ENCODE assay signal across 34 mouse cellular contexts in the genomic region with DNA sequence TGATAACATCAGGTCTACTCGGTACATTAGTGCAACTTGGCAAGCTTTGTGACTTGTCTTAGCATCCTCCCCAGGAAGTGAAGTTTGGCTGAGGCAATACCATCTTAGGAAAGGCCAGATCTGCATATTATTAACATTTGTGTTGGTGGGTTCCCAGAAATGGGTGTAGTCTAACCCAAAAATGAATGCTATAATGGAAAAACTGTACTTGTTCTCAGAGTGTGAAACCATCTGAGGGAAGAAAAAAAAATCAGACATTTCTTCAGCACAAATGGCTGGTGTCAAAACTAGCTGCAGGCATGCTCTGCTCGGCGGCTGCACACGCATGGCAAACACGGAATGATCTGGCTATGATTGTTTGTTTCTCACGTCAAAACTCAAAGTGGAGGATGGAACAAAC. TPM values are rescaled to one million over a fixed set of nuclear protein-coding genes. Genes with fewer than 3 reads are reported as not detected.
DNase-seq lines count a peak whose midpoint lies in the region; ATAC-seq and TF ChIP-seq lines count a peak whose summit lies in the region.
"Had no signal": no experiment of that assay in that cellular context is flagged by ENCODE, and none has a peak within 500 bp of the region (broad histone marks: within the 10 kb centered on the region; RNA-seq: fewer than 3 reads in every experiment).

No protein-coding gene starts in this region.

- no peaks in the 10 kb centered on the region for H3K36me3 ChIP-seq in forebrain, embryonic 13.5 days (ENCODE audit: poor library complexity, severe bottlenecking)
- H3K36me3 ChIP-seq in forebrain, embryonic 10.5 days (replicated peaks) = no peaks in the 10 kb centered on the region
- no peaks in the 10 kb centered on the region for H3K36me3 ChIP-seq in midbrain, embryonic 15.5 days (replicated peaks)
- H3K36me3 ChIP-seq: embryonic facial prominence, embryonic 13.5 days; heart, embryonic 10.5 days; heart, embryonic 15.5 days; kidney, embryonic 15.5 days; limb, embryonic 10.5 days; limb, embryonic 15.5 days; liver, embryonic 13.5 days; midbrain, embryonic 12.5 days had no signal

- no peaks in the 10 kb centered on the region for H3K27me3 ChIP-seq in forebrain, embryonic 13.5 days
- H3K27me3 ChIP-seq in forebrain, embryonic 10.5 days (ENCODE audit: poor library complexity, severe bottlenecking) = no peaks in the 10 kb centered on the region
- no peaks in the 10 kb centered on the region for H3K27me3 ChIP-seq in midbrain, embryonic 15.5 days (replicated peaks)
- H3K27me3 ChIP-seq: embryonic facial prominence, embryonic 13.5 days; heart, embryonic 15.5 days; kidney, embryonic 15.5 days; limb, embryonic 15.5 days; liver, embryonic 13.5 days; megakaryocyte, embryonic 14.5 days; midbrain, embryonic 12.5 days had no signal

- H3K4me3 ChIP-seq in forebrain, embryonic 13.5 days = no peak overlapping the region
- H3K4me3 ChIP-seq in forebrain, embryonic 10.5 days = no peak overlapping the region
- no peak overlapping the region for H3K4me3 ChIP-seq in layer of hippocampus, adult 2 months
- H3K4me3 ChIP-seq in midbrain, embryonic 15.5 days = no peak overlapping the region
- H3K4me3 ChIP-seq: embryonic facial prominence, embryonic 13.5 days; erythroblast, embryonic 14.5 days; heart, embryonic 10.5 days; heart, embryonic 15.5 days; kidney, embryonic 15.5 days; limb, embryonic 10.5 days; limb, embryonic 15.5 days; liver, embryonic 13.5 days; megakaryocyte, embryonic 14.5 days; midbrain, embryonic 12.5 days had no signal

- no peak overlapping the region for H3K9ac ChIP-seq in forebrain, embryonic 13.5 days
- no peak overlapping the region for H3K9ac ChIP-seq in midbrain, embryonic 15.5 days
- H3K9ac ChIP-seq: embryonic facial prominence, embryonic 13.5 days; heart, embryonic 15.5 days; kidney, embryonic 15.5 days; limb, embryonic 15.5 days; liver, embryonic 13.5 days; midbrain, embryonic 12.5 days had no signal

- 83% methylated on average over 6 of the region's 6 CpGs for WGBS in forebrain, embryonic 13.5 days
- WGBS in forebrain, embryonic 10.5 days = 94% methylated on average over 6 of the region's 6 CpGs
- WGBS in midbrain, embryonic 15.5 days = 89% methylated on average over 6 of the region's 6 CpGs

- no peaks in the 10 kb centered on the region for H3K4me1 ChIP-seq in forebrain, embryonic 13.5 days
- no peaks in the 10 kb centered on the region for H3K4me1 ChIP-seq in forebrain, embryonic 10.5 days
- H3K4me1 ChIP-seq in midbrain, embryonic 15.5 days = no peaks in the 10 kb centered on the region
- H3K4me1 ChIP-seq: embryonic facial prominence, embryonic 13.5 days; heart, embryonic 10.5 days; heart, embryonic 15.5 days; kidney, embryonic 15.5 days; limb, embryonic 10.5 days; limb, embryonic 15.5 days; megakaryocyte, embryonic 14.5 days; midbrain, embryonic 12.5 days had no signal

- H3K27ac ChIP-seq in forebrain, embryonic 13.5 days = no peak overlapping the region
- no peak overlapping the region for H3K27ac ChIP-seq in forebrain, embryonic 10.5 days
- H3K27ac ChIP-seq in layer of hippocampus, adult 2 months = peak overlapping the region; percentile 61; the same call in 1 of the 2 replicates
- no peak overlapping the region for H3K27ac ChIP-seq in midbrain, embryonic 15.5 days
- H3K27ac ChIP-seq: embryonic facial prominence, embryonic 13.5 days; heart, embryonic 10.5 days; heart, embryonic 15.5 days; hindbrain, postnatal 0 days; kidney, embryonic 15.5 days; limb, embryonic 10.5 days; limb, embryonic 15.5 days; liver, embryonic 13.5 days; midbrain, embryonic 12.5 days had no signal

- no peaks in the 10 kb centered on the region for H3K9me3 ChIP-seq in forebrain, embryonic 13.5 days (replicated peaks)
- H3K9me3 ChIP-seq in forebrain, embryonic 10.5 days = no peaks in the 10 kb centered on the region
- H3K9me3 ChIP-seq in midbrain, embryonic 15.5 days = no peaks in the 10 kb centered on the region
- H3K9me3 ChIP-seq: embryonic facial prominence, embryonic 13.5 days; heart, embryonic 10.5 days; heart, embryonic 15.5 days; kidney, embryonic 15.5 days; limb, embryonic 10.5 days; limb, embryonic 15.5 days; liver, embryonic 13.5 days; megakaryocyte, embryonic 14.5 days; midbrain, embryonic 12.5 days had no signal

- peak; percentile 83; the same call in 1 of the 2 replicates for ATAC-seq in forebrain, embryonic 13.5 days
- ATAC-seq in activated CD4-positive, CD25-positive, alpha-beta regulatory T cell, adult 4 months = peak; percentile 70
- no peak for ATAC-seq in midbrain, embryonic 15.5 days (replicated peaks)
- ATAC-seq: hindbrain, postnatal 0 days; intestine, postnatal 0 days; lung, postnatal 0 days had no signal

- no peak for TF ChIP-seq CTCF in layer of hippocampus, adult 2 months (conservative IDR thresholded peaks at IDR 0.05)

- no peak overlapping the region for H3K4me2 ChIP-seq in forebrain, embryonic 13.5 days
- no peak overlapping the region for H3K4me2 ChIP-seq in midbrain, embryonic 15.5 days
- H3K4me2 ChIP-seq: embryonic facial prominence, embryonic 13.5 days; heart, embryonic 15.5 days; kidney, embryonic 15.5 days; limb, embryonic 15.5 days; liver, embryonic 13.5 days; midbrain, embryonic 12.5 days had no signal

- no peak for DNase-seq in forebrain, embryonic 10.5 days (ENCODE audit: extremely low spot score, low spot score)
- DNase-seq in layer of hippocampus, adult 2 months (ENCODE audit: low spot score in 2 of 2) = peak; percentile 17 to 58
- DNase-seq in layer of hippocampus, adult 11-12 months (ENCODE audit: low spot score) = no peak
- peak; percentile 39 for DNase-seq in induced T-regulatory cell, adult 2 months (ENCODE audit: low read depth)
- no peak for DNase-seq in adrenal gland, adult (ENCODE audit: inconsistent age in 2 of 2, low spot score in 1 of 2)
- DNase-seq: adrenal gland, adult 8-10 months; cerebellum, adult 11 months; cerebellum, adult 9-11 months; embryo, embryonic 11 days; gastrocnemius, postnatal 10 days; heart, adult 11 months; kidney, postnatal 25 days; liver, embryonic 13.5 days; lung, adult 18-20 months; lung, postnatal 4 days; spleen, adult 18-20 months; thymus, adult 18-20 months; thymus, postnatal 36 days had no signal

RNA-seq across cellular contexts. Expression of a gene that starts 18.8 kb away (rescaled TPM):
- 43.3 and 43.7 TPM in 2 replicates for polyA plus RNA-seq in forebrain, embryonic 13.5 days (2015; fragmentation: Nextera tagmentation; extraction: Ambion mirVana)
- 4.2 and 6.6 TPM in 2 replicates for polyA plus RNA-seq in forebrain, embryonic 10.5 days (2016; fragmentation: Nextera tagmentation; extraction: Ambion mirVana)
- 10 to 100 TPM; 70.8 to 76.0 TPM for total RNA-seq in layer of hippocampus, adult 2 months (2021)
- under 1 TPM in 1 of 2 experiments, not detected in 1; 0.22 TPM for polyA plus RNA-seq in activated CD4-positive, CD25-positive, alpha-beta regulatory T cell, adult 4 months (2017; shearing (Covaris generic))
- 62.3 and 70.4 TPM in 2 replicates for polyA plus RNA-seq in midbrain, embryonic 15.5 days (2015; fragmentation: Nextera tagmentation; extraction: Ambion mirVana)
- total RNA-seq: monocyte, adult 5-6 weeks had no signal
- polyA plus RNA-seq: erythroblast, embryonic 14.5 days had no signal

Comparison
In these comparisons a context has a peak if more than half of its experiments do, and no peak if none do; other contexts are left out.
1. DNase-seq: peak in layer of hippocampus, adult 2 months (2 of 2) and induced T-regulatory cell, adult 2 months (single experiment); none in forebrain, embryonic 10.5 days (single experiment), layer of hippocampus, adult 11-12 months (single experiment) and adrenal gland, adult (0 of 2).